Mouse (Mus musculus) frontal cortex, postnatal 36 days (tissue): ENCODE measurements around the gene Arcn1.
"Not testable (repeated sequence)": the region's sequence is repeated elsewhere in the genome, so short reads cannot be mapped to it uniquely, and the experiment has no call there.

Experiments
- DNase-seq, 2 experiments: peaks; one replicate each; pipeline ENCODE4 v3.0.0; 2022; ENCODE audit warnings: low spot score in 2 of 2

The Arcn1 gene

GRCm38 (mm10) chr9:44767101-44768028 lies at the start of gene Arcn1, which contains the start of gene Ift46:
Gene Arcn1 (minus strand): TSS chr9:44767845.
Gene Ift46 (plus strand): TSS chr9:44767908.
- peak; percentile 78 to 80 for DNase-seq

- DNase-seq, result no peak
Measured at GRCm38 (mm10) chr9:44814179-44814578, 46.5 kb upstream of the Arcn1 start.

GRCm38 (mm10) chr9:44810316-44810715 lies 42.7 kb upstream of the Arcn1 start:
- DNase-seq, result no peak

- no peak for DNase-seq
Measured at GRCm38 (mm10) chr9:44807778-44808177, 40.1 kb upstream of the Arcn1 start.

GRCm38 (mm10) chr9:44807141-44807540 lies 39.5 kb upstream of the Arcn1 start:
- no peak for DNase-seq

- no peak for DNase-seq
Measured at GRCm38 (mm10) chr9:44805536-44805935, 37.9 kb upstream of the Arcn1 start.

GRCm38 (mm10) chr9:44804678-44805077 lies 37.0 kb upstream of the Arcn1 start:
- DNase-seq, result no peak

- no peak for DNase-seq
Measured at GRCm38 (mm10) chr9:44802808-44803450, 35.3 kb upstream of the Arcn1 start, which contains the start of gene Ttc36. Gene Ttc36 (minus strand): TSS chr9:44803072.

GRCm38 (mm10) chr9:44801669-44802068 lies 34.0 kb upstream of the Arcn1 start:
- DNase-seq, result no peak

GRCm38 (mm10) chr9:44799958-44800324 lies 32.3 kb upstream of the Arcn1 start:
- DNase-seq, result no peak

GRCm38 (mm10) chr9:44799102-44799957 lies 31.7 kb upstream of the Arcn1 start, which contains the start of gene Tmem25:
Gene Tmem25 (minus strand): TSS chr9:44799307.
- DNase-seq, result peak; percentile 85 to 92

GRCm38 (mm10) chr9:44798298-44798697 lies 30.7 kb upstream of the Arcn1 start:
- no peak for DNase-seq

GRCm38 (mm10) chr9:44792842-44793241 lies 25.2 kb upstream of the Arcn1 start:
- no peak for DNase-seq

- peak; percentile 89 to 97 for DNase-seq
Measured at GRCm38 (mm10) chr9:44772750-44773651, 5.4 kb upstream of the Arcn1 start.

GRCm38 (mm10) chr9:44772392-44772749 lies 4.7 kb upstream of the Arcn1 start:
- DNase-seq, result no peak

GRCm38 (mm10) chr9:44771376-44771775 lies 3.7 kb upstream of the Arcn1 start:
- no peak for DNase-seq

- not testable (repeated sequence) for DNase-seq
Measured at GRCm38 (mm10) chr9:44768029-44768394, 367 bp upstream of the Arcn1 start.

GRCm38 (mm10) chr9:44760873-44761272 lies 6.8 kb downstream of the Arcn1 start:
- DNase-seq, result no peak

GRCm38 (mm10) chr9:44748473-44748872 lies 19.2 kb downstream of the Arcn1 start:
- no peak for DNase-seq

- DNase-seq, result no peak
Measured at GRCm38 (mm10) chr9:44747341-44747740, 20.3 kb downstream of the Arcn1 start.

GRCm38 (mm10) chr9:44746666-44747065 lies 21.0 kb downstream of the Arcn1 start:
- no peak for DNase-seq
